Mouse (Mus musculus): ENCODE measurements around the gene Nxpe4.

- no peak for TF ChIP-seq CTCF (IDR thresholded peaks at IDR 0.05; ENCODE audit: control insufficient read depth, insufficient read depth, low read length)
- no peak for TF ChIP-seq POLR2A (IDR thresholded peaks at IDR 0.05; ENCODE audit: borderline replicate concordance, control insufficient read depth, low read depth, low read length)
Observed at GRCm38 (mm10) chr9:48444821-48445220, 283.0 kb downstream of the Nxpe4 start.

Data from bone marrow, adult 2 months (tissue).